Mouse (Mus musculus): ENCODE measurements around the gene Lrrfip1. TPM values are rescaled to one million over a fixed set of nuclear protein-coding genes. Genes with fewer than 3 reads are reported as not detected.

The Lrrfip1 gene
- polyA plus RNA-seq, 1 experiment from 2014 or later: 28.3 TPM

DNA sequence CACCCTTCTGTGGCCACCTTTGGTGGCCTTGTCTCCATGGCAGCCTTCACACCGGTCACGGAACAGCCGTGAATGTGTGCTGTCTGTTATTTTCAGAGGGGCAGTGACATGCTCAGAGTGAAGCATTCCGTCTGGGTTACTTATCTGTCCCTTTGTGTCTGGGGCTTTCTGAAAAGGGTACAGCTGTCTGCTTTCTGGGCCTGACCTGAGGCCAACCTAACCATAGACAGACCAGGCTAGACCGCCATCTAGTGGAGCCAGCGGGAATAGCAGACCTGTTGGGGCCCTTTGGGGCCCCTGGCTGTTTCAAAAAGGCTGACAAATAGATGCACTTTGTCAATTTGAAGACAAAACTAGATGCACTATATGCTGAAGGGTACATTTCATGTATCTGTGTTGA lies 100.3 kb downstream of the Lrrfip1 start:
- Histone ChIP-seq H3K4me1 (replicated peaks) (peaks cover 26% of the 10 kb centered on the region), H3K27me3 (no peaks in the 10 kb centered on the region), H3K27ac (no peak overlapping the region), H3K9me3 (no peaks in the 10 kb centered on the region), H3K4me3 (replicated peaks) (no peak overlapping the region), H3K4me2 (no peak overlapping the region), H3K36me3 (0 out of 2 replicates have a peak, but pooled peaks cover 4% of the 10 kb centered on the region), H3K9ac (replicated peaks) (no peak overlapping the region; the same call in 1 of the 2 replicates)
- 0 out of 2 replicates have a peak, but pooled peaks have one; percentile 40 for ATAC-seq (ENCODE audit: insufficient number of reproducible peaks, insufficient read depth, low FRiP score, low TSS enrichment, low read depth)
- WGBS: 18% methylated on average over 6 of the region's 6 CpGs

- Histone ChIP-seq H3K4me3 (replicated peaks) (no peak overlapping the region), H3K9me3 (no peaks in the 10 kb centered on the region), H3K9ac (replicated peaks) (no peak overlapping the region), H3K4me2 (no peak overlapping the region), H3K36me3 (peaks cover 17% of the 10 kb centered on the region), H3K27me3 (no peaks in the 10 kb centered on the region), H3K27ac (no peak overlapping the region), H3K4me1 (replicated peaks) (peaks cover 11% of the 10 kb centered on the region)
- ATAC-seq (ENCODE audit: insufficient number of reproducible peaks, insufficient read depth, low FRiP score, low TSS enrichment, low read depth): no peak
- 78% methylated on average over 11 of the region's 11 CpGs for WGBS
These were observed 103.3 kb downstream of the Lrrfip1 start for GRCm38 (mm10) chr1:91101709-91102440.

GRCm38 (mm10) chr1:91103366-91103983 lies 104.9 kb downstream of the Lrrfip1 start:
- Histone ChIP-seq H3K4me3 (replicated peaks) (no peak overlapping the region), H3K9me3 (no peaks in the 10 kb centered on the region), H3K27me3 (no peaks in the 10 kb centered on the region), H3K4me1 (replicated peaks) (peaks cover 11% of the 10 kb centered on the region), H3K36me3 (peaks cover 28% of the 10 kb centered on the region), H3K27ac (no peak overlapping the region), H3K4me2 (no peak overlapping the region), H3K9ac (replicated peaks) (no peak overlapping the region)
- ATAC-seq (ENCODE audit: insufficient number of reproducible peaks, insufficient read depth, low FRiP score, low TSS enrichment, low read depth): no peak
- 92% methylated on average over 15 of the region's 15 CpGs for WGBS

GRCm38 (mm10) chr1:91107548-91107947 lies 109.0 kb downstream of the Lrrfip1 start:
- Histone ChIP-seq H3K27ac (no peak overlapping the region), H3K4me3 (replicated peaks) (no peak overlapping the region), H3K27me3 (no peaks in the 10 kb centered on the region), H3K4me2 (no peak overlapping the region), H3K4me1 (replicated peaks) (no peaks in the 10 kb centered on the region), H3K9me3 (no peaks in the 10 kb centered on the region), H3K36me3 (peaks cover 28% of the 10 kb centered on the region), H3K9ac (replicated peaks) (no peak overlapping the region)
- ATAC-seq (ENCODE audit: insufficient number of reproducible peaks, insufficient read depth, low FRiP score, low TSS enrichment, low read depth): no peak
- 71% methylated on average over 5 of the region's 5 CpGs for WGBS

GRCm38 (mm10) chr1:91109302-91109701 lies 110.8 kb downstream of the Lrrfip1 start:
- ATAC-seq (ENCODE audit: insufficient number of reproducible peaks, insufficient read depth, low FRiP score, low TSS enrichment, low read depth): no peak
- peaks cover 29% of the 10 kb centered on the region for H3K36me3 ChIP-seq
- 56% methylated on average over 4 of the region's 4 CpGs for whole genome bisulfite sequencing

GRCm38 (mm10) chr1:91112171-91112570 lies 113.6 kb downstream of the Lrrfip1 start:
- no peak overlapping the region for H3K27ac ChIP-seq
- H3K9ac ChIP-seq (replicated peaks): no peak overlapping the region
- no peak overlapping the region for H3K4me3 ChIP-seq (replicated peaks)
- WGBS: 97% methylated on average over 14 of the region's 14 CpGs
- H3K4me2 ChIP-seq: no peak overlapping the region
- no peak for ATAC-seq (ENCODE audit: insufficient number of reproducible peaks, insufficient read depth, low FRiP score, low TSS enrichment, low read depth)
- H3K9me3 ChIP-seq: no peaks in the 10 kb centered on the region
- H3K27me3 ChIP-seq: no peaks in the 10 kb centered on the region
- H3K4me1 ChIP-seq (replicated peaks): no peaks in the 10 kb centered on the region
- peaks cover 32% of the 10 kb centered on the region for H3K36me3 ChIP-seq

More at GRCm38 (mm10) chr1:91109302-91109701, 110.8 kb downstream of the Lrrfip1 start:
- H3K9me3 ChIP-seq: no peaks in the 10 kb centered on the region
- no peak overlapping the region for H3K4me3 ChIP-seq (replicated peaks)
- no peak overlapping the region for H3K27ac ChIP-seq
- H3K4me2 ChIP-seq: no peak overlapping the region
- no peaks in the 10 kb centered on the region for H3K27me3 ChIP-seq
- no peak overlapping the region for H3K9ac ChIP-seq (replicated peaks)
- no peaks in the 10 kb centered on the region for H3K4me1 ChIP-seq (replicated peaks)

DNA sequence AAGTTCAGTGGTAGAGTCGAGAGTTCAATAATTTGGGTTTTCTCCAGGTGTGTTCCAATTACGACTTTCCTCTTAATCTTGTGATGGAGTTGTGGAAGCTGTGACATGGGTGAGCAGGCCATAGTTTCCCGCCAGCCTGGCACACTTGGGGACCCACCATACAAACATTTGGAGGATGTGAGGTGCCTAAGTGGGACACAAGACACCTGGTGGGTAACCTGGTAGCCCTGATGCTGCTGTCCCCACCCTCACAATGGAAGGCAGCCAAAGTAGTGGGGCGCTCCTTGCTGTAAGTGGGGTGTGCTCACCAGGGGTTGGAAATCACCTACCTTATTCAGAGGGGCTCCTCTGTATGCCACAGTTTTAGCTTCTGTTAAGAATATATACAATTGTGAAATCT lies 114.1 kb downstream of the Lrrfip1 start:
- 91% methylated on average over 4 of the region's 4 CpGs for WGBS
- Histone ChIP-seq H3K9me3 (no peaks in the 10 kb centered on the region), H3K9ac (replicated peaks) (no peak overlapping the region), H3K4me1 (replicated peaks) (no peaks in the 10 kb centered on the region), H3K4me3 (replicated peaks) (no peak overlapping the region), H3K27ac (no peak overlapping the region), H3K4me2 (no peak overlapping the region), H3K27me3 (no peaks in the 10 kb centered on the region), H3K36me3 (peaks cover 28% of the 10 kb centered on the region)
- ATAC-seq (ENCODE audit: insufficient number of reproducible peaks, insufficient read depth, low FRiP score, low TSS enrichment, low read depth): no peak

DNA sequence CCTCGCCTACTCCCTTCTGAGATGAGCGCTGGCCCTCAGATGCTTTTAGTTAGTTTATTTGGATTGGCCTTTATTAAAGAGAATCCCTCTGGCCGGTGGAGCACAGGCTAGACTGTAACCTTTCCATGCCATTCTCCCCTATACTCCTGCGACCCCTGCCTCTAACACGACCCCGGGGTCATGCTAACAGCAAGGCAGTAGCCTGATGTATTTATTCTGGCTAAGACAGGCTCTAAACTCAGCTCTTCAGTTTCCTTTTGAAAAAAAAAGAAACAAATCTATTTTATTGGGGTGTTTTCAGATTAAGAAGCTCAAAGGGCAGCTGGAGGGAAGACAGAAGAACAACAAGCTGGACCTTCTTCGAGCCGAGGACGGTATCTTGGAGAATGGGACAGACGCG lies 123.6 kb downstream of the Lrrfip1 start:
- no peaks in the 10 kb centered on the region for H3K27me3 ChIP-seq
- no peak overlapping the region for H3K9ac ChIP-seq (replicated peaks)
- ATAC-seq (ENCODE audit: insufficient number of reproducible peaks, insufficient read depth, low FRiP score, low TSS enrichment, low read depth): no peak
- no peak overlapping the region for H3K4me3 ChIP-seq (replicated peaks)
- H3K4me2 ChIP-seq: no peak overlapping the region
- 84% methylated on average over 11 of the region's 11 CpGs for WGBS
- no peak overlapping the region for H3K27ac ChIP-seq
- H3K4me1 ChIP-seq (replicated peaks): no peaks in the 10 kb centered on the region
- peaks cover 38% of the 10 kb centered on the region for H3K36me3 ChIP-seq
- H3K9me3 ChIP-seq: no peaks in the 10 kb centered on the region

- Histone ChIP-seq H3K4me2 (no peak overlapping the region), H3K4me1 (replicated peaks) (no peaks in the 10 kb centered on the region), H3K9me3 (no peaks in the 10 kb centered on the region), H3K4me3 (replicated peaks) (no peak overlapping the region), H3K36me3 (peaks cover 41% of the 10 kb centered on the region), H3K27ac (no peak overlapping the region), H3K9ac (replicated peaks) (no peak overlapping the region), H3K27me3 (no peaks in the 10 kb centered on the region)
- 91% methylated on average over 5 of the region's 5 CpGs for whole genome bisulfite sequencing
- ATAC-seq (ENCODE audit: insufficient number of reproducible peaks, insufficient read depth, low FRiP score, low TSS enrichment, low read depth): no peak
These were observed 124.5 kb downstream of the Lrrfip1 start for GRCm38 (mm10) chr1:91123004-91123403.

- Histone ChIP-seq H3K4me3 (replicated peaks) (no peak overlapping the region), H3K9ac (replicated peaks) (no peak overlapping the region), H3K27ac (no peak overlapping the region), H3K4me1 (replicated peaks) (no peaks in the 10 kb centered on the region), H3K27me3 (no peaks in the 10 kb centered on the region), H3K36me3 (peaks cover 46% of the 10 kb centered on the region), H3K4me2 (no peak overlapping the region), H3K9me3 (no peaks in the 10 kb centered on the region)
- 89% methylated on average over 3 of the region's 3 CpGs for WGBS
- ATAC-seq (ENCODE audit: insufficient number of reproducible peaks, insufficient read depth, low FRiP score, low TSS enrichment, low read depth): no peak
These were observed 124.9 kb downstream of the Lrrfip1 start for GRCm38 (mm10) chr1:91123466-91123865.

GRCm38 (mm10) chr1:91128849-91129248 lies 130.3 kb downstream of the Lrrfip1 start:
- Histone ChIP-seq H3K4me1 (replicated peaks) (no peaks in the 10 kb centered on the region), H3K9me3 (peaks cover 4% of the 10 kb centered on the region; the same call in 1 of the 2 replicates), H3K4me3 (replicated peaks) (no peak overlapping the region), H3K36me3 (peaks cover 33% of the 10 kb centered on the region), H3K9ac (replicated peaks) (no peak overlapping the region), H3K27me3 (no peaks in the 10 kb centered on the region), H3K27ac (no peak overlapping the region), H3K4me2 (no peak overlapping the region)
- ATAC-seq (ENCODE audit: insufficient number of reproducible peaks, insufficient read depth, low FRiP score, low TSS enrichment, low read depth): no peak
- 85% methylated on average over 4 of the region's 4 CpGs for WGBS

Data from limb, embryonic 12.5 days (tissue).